Mouse (Mus musculus): Measurements from ENCODE around the gene Fabp3.

DNA sequence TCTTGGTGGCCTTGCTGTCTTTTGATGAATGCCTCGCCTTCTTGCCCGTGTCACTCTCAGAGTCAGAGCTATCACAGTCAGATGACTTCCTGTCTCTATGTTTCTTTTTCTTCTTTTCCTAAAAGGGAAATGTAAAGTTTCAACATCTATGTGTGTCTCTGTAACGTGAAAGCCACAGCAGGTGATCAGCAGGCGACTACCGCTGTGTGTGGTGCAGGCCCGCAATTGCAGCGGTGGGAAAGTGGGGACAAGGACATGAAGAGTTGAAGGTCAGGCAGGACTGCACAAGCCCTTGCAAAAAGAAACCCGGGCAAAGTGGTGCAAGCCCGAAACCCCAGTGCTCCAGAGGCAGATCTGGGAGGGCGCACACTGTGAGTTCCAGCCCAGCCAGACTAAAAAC lies 8.3 kb downstream of the Fabp3 start:
- TF ChIP-seq CTCF (IDR thresholded peaks at IDR 0.05; ENCODE audit: low read depth) (no peak), EP300 (IDR thresholded peaks at IDR 0.05; ENCODE audit: low read depth) (no peak)
